9 mouse cellular contexts compared by ENCODE assay signal in the genomic region with DNA sequence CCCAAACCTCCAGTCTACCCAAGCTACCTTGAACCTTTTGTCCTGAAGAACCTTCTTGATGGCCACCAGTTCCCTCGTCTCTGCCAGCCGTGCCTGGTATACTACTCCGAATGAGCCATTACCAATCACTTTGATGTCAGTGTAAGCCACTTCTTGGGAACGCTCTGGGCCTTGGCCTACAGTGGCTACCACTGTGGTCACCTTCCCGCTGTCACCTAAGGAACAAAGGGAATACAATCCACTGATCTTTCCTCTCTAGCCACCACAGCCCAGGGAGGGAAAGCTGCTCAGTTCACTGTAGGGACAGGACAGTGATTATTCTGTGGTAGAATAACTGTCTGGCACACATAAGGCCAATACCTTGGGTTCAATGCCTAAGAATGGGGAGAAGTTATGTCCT. TPM values are rescaled to one million over a fixed set of nuclear protein-coding genes. Genes with fewer than 3 reads are reported as not detected.
DNase-seq lines count a peak whose midpoint lies in the region; ATAC-seq and TF ChIP-seq lines count a peak whose summit lies in the region.
"Had no signal": no experiment of that assay in that cellular context is flagged by ENCODE, and none has a peak within 500 bp of the region (broad histone marks: within the 10 kb centered on the region; RNA-seq: fewer than 3 reads in every experiment).

No protein-coding gene starts in this region.

- peaks cover 14% of the 10 kb centered on the region for H3K4me1 ChIP-seq in heart, embryonic 12.5 days (replicated peaks)
- H3K4me1 ChIP-seq in megakaryocyte, embryonic 14.5 days: peaks cover 80% of the 10 kb centered on the region
- H3K4me1 ChIP-seq in hindbrain, postnatal 0 days (ENCODE audit: insufficient read depth, low read length): peaks cover 6% of the 10 kb centered on the region; the same call in 1 of the 2 replicates
- peaks cover 40% of the 10 kb centered on the region for H3K4me1 ChIP-seq in midbrain, embryonic 15.5 days

- H3K9ac ChIP-seq in heart, embryonic 12.5 days: 0 out of 2 replicates have a peak overlapping the region, but pooled peaks have one; percentile 33
- H3K9ac ChIP-seq in hindbrain, postnatal 0 days (replicated peaks; ENCODE audit: low read length): peak overlapping the region; percentile 99; the same call in 1 of the 2 replicates
- no peak overlapping the region; the same call in 1 of the 2 replicates for H3K9ac ChIP-seq in midbrain, embryonic 15.5 days

- WGBS in heart, embryonic 12.5 days: 91% methylated on average over 5 of the region's 5 CpGs
- 87% methylated on average over 5 of the region's 5 CpGs for WGBS in hindbrain, postnatal 0 days
- 92% methylated on average over 5 of the region's 5 CpGs for WGBS in midbrain, embryonic 15.5 days

- no peak for DNase-seq in heart, postnatal 25 days (ENCODE audit: low spot score)
- DNase-seq in hindbrain, postnatal 0 days (ENCODE audit: low spot score): no peak
- no peak for DNase-seq in MN1 (ENCODE audit: low spot score)
- DNase-seq: lung, postnatal 14 days; thymus, adult 18-20 months had no signal

- intact Hi-C loops in heart, postnatal 25 days (cut with DNase I): no loop called here

- H3K27ac ChIP-seq in heart, embryonic 12.5 days (ENCODE audit: poor library complexity, severe bottlenecking): no peak overlapping the region
- no peak overlapping the region for H3K27ac ChIP-seq in hindbrain, postnatal 0 days
- no peak overlapping the region for H3K27ac ChIP-seq in midbrain, embryonic 15.5 days

- no peak for ATAC-seq in heart, embryonic 12.5 days (ENCODE audit: insufficient number of reproducible peaks, low FRiP score)
- ATAC-seq in megakaryocyte, adult 5-6 weeks (ENCODE audit: poor library complexity, severe bottlenecking): no peak
- ATAC-seq in hindbrain, postnatal 0 days: no peak
- no peak for ATAC-seq in midbrain, embryonic 15.5 days (replicated peaks)

- H3K36me3 ChIP-seq in heart, embryonic 12.5 days: peaks cover 42% of the 10 kb centered on the region
- peaks cover 56% of the 10 kb centered on the region for H3K36me3 ChIP-seq in megakaryocyte, embryonic 14.5 days (replicated peaks; ENCODE audit: low read length)
- peaks cover 46% of the 10 kb centered on the region for H3K36me3 ChIP-seq in hindbrain, postnatal 0 days (ENCODE audit: insufficient read depth, low read length)
- peaks cover 37% of the 10 kb centered on the region for H3K36me3 ChIP-seq in midbrain, embryonic 15.5 days (replicated peaks)

- no peak for TF ChIP-seq CTCF in hindbrain, postnatal 0 days (IDR thresholded peaks at IDR 0.05; ENCODE audit: low read depth)

- H3K9me3 ChIP-seq in heart, embryonic 12.5 days (replicated peaks): no peaks in the 10 kb centered on the region
- H3K9me3 ChIP-seq in megakaryocyte, embryonic 14.5 days: no peaks in the 10 kb centered on the region
- no peaks in the 10 kb centered on the region for H3K9me3 ChIP-seq in hindbrain, postnatal 0 days (ENCODE audit: low read length)
- H3K9me3 ChIP-seq in midbrain, embryonic 15.5 days: no peaks in the 10 kb centered on the region

- H3K4me3 ChIP-seq in heart, embryonic 12.5 days: no peak overlapping the region
- H3K4me3 ChIP-seq in megakaryocyte, embryonic 14.5 days (replicated peaks): peak overlapping the region; percentile 2
- no peak overlapping the region for H3K4me3 ChIP-seq in hindbrain, postnatal 0 days (ENCODE audit: low read length)
- H3K4me3 ChIP-seq in midbrain, embryonic 15.5 days: 0 out of 2 replicates have a peak overlapping the region, but pooled peaks have one; percentile 3

- no peak overlapping the region for H3K4me2 ChIP-seq in heart, embryonic 12.5 days
- peak overlapping the region; percentile 67; the same call in 1 of the 2 replicates for H3K4me2 ChIP-seq in hindbrain, postnatal 0 days (ENCODE audit: low read depth, low read length)
- H3K4me2 ChIP-seq in midbrain, embryonic 15.5 days: no peak overlapping the region

- no peaks in the 10 kb centered on the region for H3K27me3 ChIP-seq in heart, embryonic 12.5 days (replicated peaks)
- H3K27me3 ChIP-seq in megakaryocyte, embryonic 14.5 days (replicated peaks): no peaks in the 10 kb centered on the region
- H3K27me3 ChIP-seq in hindbrain, postnatal 0 days (ENCODE audit: insufficient read depth, low read length): no peaks in the 10 kb centered on the region
- no peaks in the 10 kb centered on the region for H3K27me3 ChIP-seq in midbrain, embryonic 15.5 days (replicated peaks)

RNA-seq across cellular contexts. Expression of gene Gsk3a, which starts 2.1 kb away (rescaled TPM):
- polyA plus RNA-seq in heart, embryonic 12.5 days (2016; fragmentation: Nextera tagmentation; extraction: Ambion mirVana): 12.1 and 12.7 TPM in 2 replicates
- total RNA-seq in heart, postnatal 25 days (2021): 10 to 100 TPM; 62.6 to 64.6 TPM
- polyA plus RNA-seq in megakaryocyte, embryonic 14.5 days (2012; ENCODE audit: insufficient read depth, low replicate concordance): 55.6 and 120 TPM in 2 replicates
- 90.1 and 90.2 TPM in 2 replicates for total RNA-seq in megakaryocyte, adult 5-6 weeks (2015)
- 58.7 and 60.8 TPM in 2 replicates for total RNA-seq in megakaryocyte, adult 5-6 weeks (2017)
- total RNA-seq in hindbrain, postnatal 0 days (2014; rRNA removed): 151 and 160 TPM in 2 replicates
- polyA plus RNA-seq in hindbrain, postnatal 0 days (2015; fragmentation: Nextera tagmentation; extraction: Ambion mirVana): 17.5 and 19.8 TPM in 2 replicates
- 19.5 TPM in 2 replicates for polyA plus RNA-seq in midbrain, embryonic 15.5 days (2015; fragmentation: Nextera tagmentation; extraction: Ambion mirVana)

RNA-seq across cellular contexts. Expression of gene Zfp526, which starts 14.3 kb away (rescaled TPM):
- polyA plus RNA-seq in heart, embryonic 12.5 days (2016; fragmentation: Nextera tagmentation; extraction: Ambion mirVana): 2.3 and 2.5 TPM in 2 replicates
- total RNA-seq in heart, postnatal 25 days (2021): 1 to 10 TPM; 8.0 to 9.1 TPM
- polyA plus RNA-seq in megakaryocyte, embryonic 14.5 days (2012; ENCODE audit: insufficient read depth, low replicate concordance): 4.8 and 8.9 TPM in 2 replicates
- total RNA-seq in megakaryocyte, adult 5-6 weeks (2015): 7.2 and 7.6 TPM in 2 replicates
- 5.2 and 8.3 TPM in 2 replicates for total RNA-seq in megakaryocyte, adult 5-6 weeks (2017)
- 9.6 and 10.1 TPM in 2 replicates for total RNA-seq in hindbrain, postnatal 0 days (2014; rRNA removed)
- 0.66 and 0.85 TPM in 2 replicates for polyA plus RNA-seq in hindbrain, postnatal 0 days (2015; fragmentation: Nextera tagmentation; extraction: Ambion mirVana)
- 1.8 and 1.9 TPM in 2 replicates for polyA plus RNA-seq in midbrain, embryonic 15.5 days (2015; fragmentation: Nextera tagmentation; extraction: Ambion mirVana)

RNA-seq across cellular contexts. Expression of gene Erf, which starts 15.0 kb away (rescaled TPM):
- 17.6 and 20.4 TPM in 2 replicates for polyA plus RNA-seq in heart, embryonic 12.5 days (2016; fragmentation: Nextera tagmentation; extraction: Ambion mirVana)
- 10 to 100 TPM; 19.2 to 29.6 TPM for total RNA-seq in heart, postnatal 25 days (2021)
- 44.8 and 66.8 TPM in 2 replicates for polyA plus RNA-seq in megakaryocyte, embryonic 14.5 days (2012; ENCODE audit: insufficient read depth, low replicate concordance)
- total RNA-seq in megakaryocyte, adult 5-6 weeks (2015): 4.9 and 6.5 TPM in 2 replicates
- total RNA-seq in megakaryocyte, adult 5-6 weeks (2017): 2.6 and 5.3 TPM in 2 replicates
- total RNA-seq in hindbrain, postnatal 0 days (2014; rRNA removed): 19.0 and 20.8 TPM in 2 replicates
- 3.0 and 3.7 TPM in 2 replicates for polyA plus RNA-seq in hindbrain, postnatal 0 days (2015; fragmentation: Nextera tagmentation; extraction: Ambion mirVana)
- polyA plus RNA-seq in midbrain, embryonic 15.5 days (2015; fragmentation: Nextera tagmentation; extraction: Ambion mirVana): 3.3 and 5.3 TPM in 2 replicates

RNA-seq across cellular contexts. Expression of gene Dedd2, which starts 15.1 kb away (rescaled TPM):
- polyA plus RNA-seq in heart, embryonic 12.5 days (2016; fragmentation: Nextera tagmentation; extraction: Ambion mirVana): 8.2 and 9.5 TPM in 2 replicates
- total RNA-seq in heart, postnatal 25 days (2021): 10 to 100 TPM; 13.6 to 20.2 TPM
- 16.7 and 34.3 TPM in 2 replicates for polyA plus RNA-seq in megakaryocyte, embryonic 14.5 days (2012; ENCODE audit: insufficient read depth, low replicate concordance)
- 14.5 and 19.7 TPM in 2 replicates for total RNA-seq in megakaryocyte, adult 5-6 weeks (2015)
- total RNA-seq in megakaryocyte, adult 5-6 weeks (2017): 17.8 and 18.8 TPM in 2 replicates
- total RNA-seq in hindbrain, postnatal 0 days (2014; rRNA removed): 22.5 and 31.7 TPM in 2 replicates
- 19.8 and 20.2 TPM in 2 replicates for polyA plus RNA-seq in hindbrain, postnatal 0 days (2015; fragmentation: Nextera tagmentation; extraction: Ambion mirVana)
- polyA plus RNA-seq in midbrain, embryonic 15.5 days (2015; fragmentation: Nextera tagmentation; extraction: Ambion mirVana): 18.5 and 18.7 TPM in 2 replicates

RNA-seq across cellular contexts. Expression of gene Cic, which starts 32.0 kb away (rescaled TPM):
- 28.8 and 30.5 TPM in 2 replicates for polyA plus RNA-seq in heart, embryonic 12.5 days (2016; fragmentation: Nextera tagmentation; extraction: Ambion mirVana)
- 10 to 100 TPM; 61.9 to 65.9 TPM for total RNA-seq in heart, postnatal 25 days (2021)
- polyA plus RNA-seq in megakaryocyte, embryonic 14.5 days (2012; ENCODE audit: insufficient read depth, low replicate concordance): 290 and 655 TPM in 2 replicates
- total RNA-seq in megakaryocyte, adult 5-6 weeks (2015): 166 and 174 TPM in 2 replicates
- total RNA-seq in megakaryocyte, adult 5-6 weeks (2017): 55.5 and 84.2 TPM in 2 replicates
- 153 and 155 TPM in 2 replicates for total RNA-seq in hindbrain, postnatal 0 days (2014; rRNA removed)
- 28.2 and 30.6 TPM in 2 replicates for polyA plus RNA-seq in hindbrain, postnatal 0 days (2015; fragmentation: Nextera tagmentation; extraction: Ambion mirVana)
- polyA plus RNA-seq in midbrain, embryonic 15.5 days (2015; fragmentation: Nextera tagmentation; extraction: Ambion mirVana): 42.1 and 45.9 TPM in 2 replicates

Comparison
In these comparisons a context has a peak if more than half of its experiments do, and no peak if none do; other contexts are left out.
1. H3K4me3 ChIP-seq: peak in megakaryocyte, embryonic 14.5 days (single experiment) and midbrain, embryonic 15.5 days (single experiment); none in heart, embryonic 12.5 days (single experiment) and hindbrain, postnatal 0 days (single experiment).